Mouse (Mus musculus): Measurements from ENCODE around the gene Tsc22d2.

DNA sequence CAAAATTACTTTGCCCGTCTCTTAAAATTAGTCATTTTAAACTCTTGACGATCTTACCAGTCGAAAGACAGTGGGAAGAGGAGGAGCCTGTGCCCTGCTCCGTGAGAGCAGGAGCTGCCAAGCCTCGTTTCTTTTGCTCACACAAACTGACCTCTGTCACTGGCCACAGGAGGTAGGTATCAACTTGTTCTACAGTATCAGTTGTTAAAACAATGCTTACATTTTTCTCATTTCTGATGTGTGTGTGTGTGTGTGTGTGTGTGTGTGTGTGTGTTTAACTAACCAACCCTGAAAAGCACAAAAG lies 41.7 kb upstream of the Tsc22d2 start:
- TF ChIP-seq CTCF (IDR thresholded peaks at IDR 0.05), result no peak
- no peak for TF ChIP-seq EP300 (IDR thresholded peaks at IDR 0.05)
